Mouse (Mus musculus) inflammation-experienced regulatory T-cells, adult 6 months (primary cell): Measurements from ENCODE around the gene Pank4. TPM values are rescaled to one million over a fixed set of nuclear protein-coding genes. Genes with fewer than 3 reads are reported as not detected.

Experiments
- ATAC-seq: one replicate; pipeline ENCODE4 v1.8.0; 2017
- polyA plus RNA-seq, 3 experiments: library from polyadenylated mRNA; unstranded; fragments of 100-300 nt; shearing (Covaris generic); gene quantifications; one replicate each; pipeline ENCODE4 v1.2.1; 2017

Gene Pank4
- polyA plus RNA-seq, 3 experiments from 2014 or later, result 22.1 to 59.6 (median 49.1) TPM

- no peak for ATAC-seq
Measured at GRCm38 (mm10) chr4:155014791-155015190, 50.9 kb downstream of the Pank4 start.

GRCm38 (mm10) chr4:155015550-155015949 lies 51.6 kb downstream of the Pank4 start:
- no peak for ATAC-seq

- no peak for ATAC-seq
Measured at GRCm38 (mm10) chr4:155016807-155017206, 52.9 kb downstream of the Pank4 start.

- ATAC-seq, result no peak
Measured at GRCm38 (mm10) chr4:155017253-155017878, 53.4 kb downstream of the Pank4 start.

GRCm38 (mm10) chr4:155018066-155018465 lies 54.1 kb downstream of the Pank4 start:
- ATAC-seq, result no peak

GRCm38 (mm10) chr4:155018601-155019335 lies 54.8 kb downstream of the Pank4 start:
- ATAC-seq, result no peak

GRCm38 (mm10) chr4:155019336-155019847 lies 55.5 kb downstream of the Pank4 start:
- peak; percentile 28 for ATAC-seq

- no peak for ATAC-seq
Measured at GRCm38 (mm10) chr4:155020141-155020540, 56.2 kb downstream of the Pank4 start.

- no peak for ATAC-seq
Measured at GRCm38 (mm10) chr4:155020813-155021212, 56.9 kb downstream of the Pank4 start.

GRCm38 (mm10) chr4:155022228-155022855 lies 58.4 kb downstream of the Pank4 start:
- no peak for ATAC-seq

GRCm38 (mm10) chr4:155024170-155025010 lies 60.5 kb downstream of the Pank4 start:
- no peak for ATAC-seq

Other genes starting within 250 kb of the Pank4 start
- not detected for gene Ttc34, start 126.7 kb upstream of the Pank4 start, polyA plus RNA-seq
- gene Mmel1, start 94.5 kb upstream of the Pank4 start, polyA plus RNA-seq, result not detected
- gene Fam213b, start 65.0 kb upstream of the Pank4 start, polyA plus RNA-seq, result 10 to 100 TPM in 2 of 3 experiments, 1 to 10 TPM in 1; 2.8 to 17.4 (median 15.1) TPM
- 100 to 1,000 TPM in 2 of 3 experiments, 10 to 100 TPM in 1; 10.2 to 157 (median 117) TPM for gene Tnfrsf14, start 35.6 kb upstream of the Pank4 start, polyA plus RNA-seq
- gene Hes5, start 3.2 kb upstream of the Pank4 start, polyA plus RNA-seq, result 1 to 10 TPM in 2 of 3 experiments, not detected in 1; 1.2 to 1.3 TPM
- gene Plch2, start 92.7 kb downstream of the Pank4 start, polyA plus RNA-seq, result not detected
- 1 to 10 TPM; 5.8 to 8.7 (median 7.2) TPM for gene Pex10, start 102.9 kb downstream of the Pank4 start, polyA plus RNA-seq
- 100 to 1,000 TPM; 101 to 140 (median 102) TPM for gene Rer1, start 122.3 kb downstream of the Pank4 start, polyA plus RNA-seq
- 1 to 10 TPM in 2 of 3 experiments, under 1 TPM in 1; 0.79 to 2.1 (median 1.7) TPM for gene Morn1, start 122.5 kb downstream of the Pank4 start, polyA plus RNA-seq